Mouse (Mus musculus): ENCODE results near the gene Gba2. TPM values are rescaled to one million over a fixed set of nuclear protein-coding genes. Genes with fewer than 3 reads are reported as not detected.
A peak's percentile ranks its signal among the peaks of the same experiment; 100 is the strongest.

Gene Gba2
- polyA plus RNA-seq, 1 experiment from 2014 or later: 43.7 TPM

GRCm38 (mm10) chr4:43536031-43536430 is 42.6 kb downstream of the Gba2 start:
- ATAC-seq (ENCODE audit: low FRiP score): no peak
- 95% methylated on average over 9 of the region's 9 CpGs for WGBS
- no peak overlapping the region for H3K9ac ChIP-seq
- no peak overlapping the region for H3K27ac ChIP-seq
- no peaks in the 10 kb centered on the region for H3K4me1 ChIP-seq
- no peak overlapping the region for H3K4me2 ChIP-seq
- no peaks in the 10 kb centered on the region for H3K9me3 ChIP-seq
- H3K27me3 ChIP-seq: no peaks in the 10 kb centered on the region
- H3K4me3 ChIP-seq (replicated peaks): no peak overlapping the region
- peaks cover 95% of the 10 kb centered on the region for H3K36me3 ChIP-seq (replicated peaks)

DNA sequence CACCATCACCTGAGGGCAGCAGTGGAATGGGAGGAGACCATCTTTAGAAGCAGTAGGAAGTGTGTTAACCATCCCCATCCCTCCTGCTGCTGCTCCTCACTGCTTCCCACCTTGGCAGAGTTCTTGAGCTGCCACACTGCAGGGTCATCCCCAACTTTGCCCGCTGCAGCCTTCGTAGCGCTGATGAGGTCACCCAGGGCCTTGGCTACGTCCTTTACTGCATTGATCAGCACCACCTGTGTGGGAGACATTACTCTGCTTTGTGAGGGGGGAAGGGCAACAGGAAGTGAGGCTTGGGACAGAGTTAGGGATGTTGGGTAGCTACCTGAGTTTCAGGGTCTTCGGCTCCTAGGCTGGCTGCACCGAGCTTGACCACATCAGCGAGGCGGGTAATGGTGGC is 43.0 kb downstream of the Gba2 start:
- peaks cover 98% of the 10 kb centered on the region for H3K36me3 ChIP-seq (replicated peaks)

DNA sequence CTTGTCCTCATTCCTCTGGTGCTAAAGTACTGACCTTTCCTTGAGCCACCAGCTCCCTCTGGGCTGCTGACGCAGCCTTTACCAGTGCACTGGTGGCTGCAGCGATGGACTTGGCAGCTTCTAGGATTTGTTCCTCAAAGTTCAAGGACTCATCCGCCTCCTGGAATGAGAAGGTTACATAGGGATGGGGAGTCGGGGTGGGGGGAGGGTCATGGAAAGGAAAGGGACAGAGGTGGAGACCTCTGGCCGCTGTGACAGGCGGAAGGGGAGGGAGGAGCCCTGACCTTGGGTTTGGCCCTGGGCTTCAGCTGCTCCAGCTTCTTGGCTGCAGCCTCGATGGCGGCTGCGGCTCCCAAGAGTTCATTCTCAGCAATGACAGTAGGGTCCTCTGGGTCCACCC is 45.4 kb downstream of the Gba2 start:
- ATAC-seq (ENCODE audit: low FRiP score): no peak
- Histone ChIP-seq H3K27me3 (no peaks in the 10 kb centered on the region), H3K4me1 (no peaks in the 10 kb centered on the region), H3K4me3 (replicated peaks) (no peak overlapping the region), H3K9ac (no peak overlapping the region), H3K27ac (no peak overlapping the region), H3K36me3 (replicated peaks) (peaks cover 74% of the 10 kb centered on the region), H3K9me3 (no peaks in the 10 kb centered on the region), H3K4me2 (no peak overlapping the region)
- WGBS: 88% methylated on average over 9 of the region's 9 CpGs

More for the DNA sequence above, 43.0 kb downstream of the Gba2 start:
- 98% methylated on average over 8 of the region's 8 CpGs for WGBS
- no peak for ATAC-seq (ENCODE audit: low FRiP score)
- Histone ChIP-seq H3K4me1 (no peaks in the 10 kb centered on the region), H3K4me2 (no peak overlapping the region), H3K9me3 (no peaks in the 10 kb centered on the region), H3K4me3 (replicated peaks) (no peak overlapping the region), H3K27me3 (no peaks in the 10 kb centered on the region), H3K27ac (no peak overlapping the region), H3K9ac (no peak overlapping the region)

GRCm38 (mm10) chr4:43530581-43530980 is 48.1 kb downstream of the Gba2 start:
- H3K36me3 ChIP-seq (replicated peaks): peaks cover 49% of the 10 kb centered on the region
- no peaks in the 10 kb centered on the region for H3K9me3 ChIP-seq
- no peak for ATAC-seq (ENCODE audit: low FRiP score)
- peaks cover 8% of the 10 kb centered on the region for H3K27me3 ChIP-seq
- WGBS: 24% methylated on average over 7 of the region's 7 CpGs
- no peak overlapping the region for H3K27ac ChIP-seq
- no peak overlapping the region for H3K4me3 ChIP-seq (replicated peaks)
- no peak overlapping the region for H3K4me2 ChIP-seq
- no peak overlapping the region for H3K9ac ChIP-seq
- H3K4me1 ChIP-seq: no peaks in the 10 kb centered on the region

DNA sequence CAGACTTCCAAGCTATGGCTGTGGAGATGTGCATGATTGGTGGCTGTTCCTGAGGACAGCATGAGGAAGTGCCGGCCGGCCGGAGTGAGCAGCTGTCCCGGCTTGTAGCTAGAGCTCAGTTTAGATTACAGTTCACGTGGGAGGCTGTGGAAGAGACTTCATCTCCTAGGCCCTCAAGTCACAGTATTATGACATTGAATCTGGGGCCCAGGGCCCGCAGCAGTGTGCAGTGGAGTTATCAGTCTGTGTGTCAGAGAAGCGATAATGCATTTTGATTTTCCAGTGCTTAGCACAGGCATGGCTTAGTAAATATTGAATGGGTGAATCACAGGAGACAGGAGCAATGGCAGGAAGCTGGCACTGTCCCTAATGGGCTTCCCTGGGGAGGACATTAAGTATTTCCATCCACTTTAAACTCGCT is 48.6 kb downstream of the Gba2 start:
- H3K4me1 ChIP-seq: no peaks in the 10 kb centered on the region
- H3K9ac ChIP-seq: no peak overlapping the region
- H3K4me3 ChIP-seq (replicated peaks): no peak overlapping the region
- H3K4me2 ChIP-seq: no peak overlapping the region
- ATAC-seq (ENCODE audit: low FRiP score): no peak
- peaks cover 44% of the 10 kb centered on the region for H3K36me3 ChIP-seq (replicated peaks)
- H3K9me3 ChIP-seq: no peaks in the 10 kb centered on the region
- H3K27me3 ChIP-seq: peaks cover 13% of the 10 kb centered on the region
- H3K27ac ChIP-seq: no peak overlapping the region
- 78% methylated on average over 8 of the region's 8 CpGs for WGBS

- peaks cover 29% of the 10 kb centered on the region for H3K27me3 ChIP-seq
- ATAC-seq (ENCODE audit: low FRiP score): no peak
- H3K9ac ChIP-seq: no peak overlapping the region
- 78% methylated on average over 9 of the region's 9 CpGs for WGBS
- H3K4me3 ChIP-seq (replicated peaks): no peak overlapping the region
- H3K36me3 ChIP-seq (replicated peaks): peaks cover 28% of the 10 kb centered on the region
- H3K4me2 ChIP-seq: no peak overlapping the region
- H3K9me3 ChIP-seq: no peaks in the 10 kb centered on the region
- H3K4me1 ChIP-seq: peaks cover 12% of the 10 kb centered on the region
- no peak overlapping the region for H3K27ac ChIP-seq
Measured at GRCm38 (mm10) chr4:43528487-43528886, 50.2 kb downstream of the Gba2 start.

- Histone ChIP-seq H3K4me3 (replicated peaks) (no peak overlapping the region), H3K4me2 (no peak overlapping the region), H3K4me1 (peaks cover 18% of the 10 kb centered on the region), H3K9me3 (no peaks in the 10 kb centered on the region), H3K27ac (no peak overlapping the region), H3K27me3 (peaks cover 35% of the 10 kb centered on the region), H3K36me3 (replicated peaks) (peaks cover 22% of the 10 kb centered on the region), H3K9ac (no peak overlapping the region)
- 68% methylated on average over 5 of the region's 5 CpGs for WGBS
- ATAC-seq (ENCODE audit: low FRiP score): no peak
Measured at GRCm38 (mm10) chr4:43527880-43528279, 50.8 kb downstream of the Gba2 start.

GRCm38 (mm10) chr4:43519956-43520355 is 58.7 kb downstream of the Gba2 start:
- peak overlapping the region; percentile 35 for H3K4me2 ChIP-seq
- 0 out of 2 replicates have a peak overlapping the region, but pooled peaks have one; percentile 4 for H3K4me3 ChIP-seq (replicated peaks)
- H3K9me3 ChIP-seq: no peaks in the 10 kb centered on the region
- H3K36me3 ChIP-seq (replicated peaks): no peaks in the 10 kb centered on the region
- H3K27ac ChIP-seq: no peak overlapping the region
- ATAC-seq (ENCODE audit: low FRiP score): peak; percentile 64
- WGBS: 13% methylated on average over 6 of the region's 6 CpGs
- H3K4me1 ChIP-seq: peaks cover 42% of the 10 kb centered on the region
- H3K27me3 ChIP-seq: peaks cover 61% of the 10 kb centered on the region
- no peak overlapping the region for H3K9ac ChIP-seq

GRCm38 (mm10) chr4:43519551-43519950 is 59.1 kb downstream of the Gba2 start:
- H3K4me1 ChIP-seq: peaks cover 41% of the 10 kb centered on the region
- 0 out of 2 replicates have a peak overlapping the region, but pooled peaks have one; percentile 4 for H3K4me3 ChIP-seq (replicated peaks)
- ATAC-seq (ENCODE audit: low FRiP score): no peak
- H3K36me3 ChIP-seq (replicated peaks): no peaks in the 10 kb centered on the region
- H3K9ac ChIP-seq: no peak overlapping the region
- WGBS: 13% methylated on average over 10 of the region's 10 CpGs
- H3K9me3 ChIP-seq: no peaks in the 10 kb centered on the region
- peak overlapping the region; percentile 35 for H3K4me2 ChIP-seq
- H3K27ac ChIP-seq: no peak overlapping the region
- H3K27me3 ChIP-seq: peaks cover 61% of the 10 kb centered on the region

Other genes with a start within 250 kb of the Gba2 start
- 37.6 and 44.9 TPM in 2 replicates for gene Rusc2, start 196.9 kb downstream of the Gba2 start, polyA plus RNA-seq (2016; fragmentation: Nextera tagmentation; extraction: Ambion mirVana)
- gene Fam166b, start 149.7 kb downstream of the Gba2 start, polyA plus RNA-seq (2016; fragmentation: Nextera tagmentation; extraction: Ambion mirVana): 0.23 TPM in 1 of 2 replicates, not detected in the other
- gene Tesk1, start 136.9 kb downstream of the Gba2 start, polyA plus RNA-seq (2016; fragmentation: Nextera tagmentation; extraction: Ambion mirVana): 10.5 and 12.6 TPM in 2 replicates
- gene Cd72, start 124.2 kb downstream of the Gba2 start, polyA plus RNA-seq (2016; fragmentation: Nextera tagmentation; extraction: Ambion mirVana): 2.9 and 3.8 TPM in 2 replicates
- gene Sit1, start 95.1 kb downstream of the Gba2 start, polyA plus RNA-seq (2016; fragmentation: Nextera tagmentation; extraction: Ambion mirVana): not detected in 2 replicates
- gene Ccdc107, start 86.0 kb downstream of the Gba2 start, polyA plus RNA-seq (2016; fragmentation: Nextera tagmentation; extraction: Ambion mirVana): 44.7 and 45.8 TPM in 2 replicates
- 45.8 and 50.3 TPM in 2 replicates for gene Arhgef39, start 79.2 kb downstream of the Gba2 start, polyA plus RNA-seq (2016; fragmentation: Nextera tagmentation; extraction: Ambion mirVana)
- gene Car9, start 71.9 kb downstream of the Gba2 start, polyA plus RNA-seq (2016; fragmentation: Nextera tagmentation; extraction: Ambion mirVana): 0.27 and 0.50 TPM in 2 replicates
- 36.5 and 40.2 TPM in 2 replicates for gene Tpm2, start 55.1 kb downstream of the Gba2 start, polyA plus RNA-seq (2016; fragmentation: Nextera tagmentation; extraction: Ambion mirVana)
- 45.3 and 46.2 TPM in 2 replicates for gene Creb3, start 16.5 kb downstream of the Gba2 start, polyA plus RNA-seq (2016; fragmentation: Nextera tagmentation; extraction: Ambion mirVana)
- 54.5 and 55.9 TPM in 2 replicates for gene Tln1, start 16.2 kb downstream of the Gba2 start, polyA plus RNA-seq (2016; fragmentation: Nextera tagmentation; extraction: Ambion mirVana)
- gene Rgp1, start 158 bp downstream of the Gba2 start, polyA plus RNA-seq (2016; fragmentation: Nextera tagmentation; extraction: Ambion mirVana): 29.9 and 30.9 TPM in 2 replicates
- 0.89 and 3.5 TPM in 2 replicates for gene Msmp, start 5.6 kb upstream of the Gba2 start, polyA plus RNA-seq (2016; fragmentation: Nextera tagmentation; extraction: Ambion mirVana)
- gene Npr2, start 53.1 kb upstream of the Gba2 start, polyA plus RNA-seq (2016; fragmentation: Nextera tagmentation; extraction: Ambion mirVana): 11.6 and 14.9 TPM in 2 replicates
- 4.3 and 4.6 TPM in 2 replicates for gene Spag8, start 74.7 kb upstream of the Gba2 start, polyA plus RNA-seq (2016; fragmentation: Nextera tagmentation; extraction: Ambion mirVana)
- 69.5 and 71.2 TPM in 2 replicates for gene Hint2, start 77.6 kb upstream of the Gba2 start, polyA plus RNA-seq (2016; fragmentation: Nextera tagmentation; extraction: Ambion mirVana)
- gene Tmem8b, start 90.1 kb upstream of the Gba2 start, polyA plus RNA-seq (2016; fragmentation: Nextera tagmentation; extraction: Ambion mirVana): 12.8 and 13.1 TPM in 2 replicates
- 2.8 and 3.3 TPM in 2 replicates for gene Fam221b, start 90.3 kb upstream of the Gba2 start, polyA plus RNA-seq (2016; fragmentation: Nextera tagmentation; extraction: Ambion mirVana)
- not detected in 2 replicates for gene Olfr70, start 121.9 kb upstream of the Gba2 start, polyA plus RNA-seq (2016; fragmentation: Nextera tagmentation; extraction: Ambion mirVana)
- 0.09 TPM in 1 of 2 replicates, not detected in the other for gene Olfr71, start 131.4 kb upstream of the Gba2 start, polyA plus RNA-seq (2016; fragmentation: Nextera tagmentation; extraction: Ambion mirVana)
- 0.13 TPM in 1 of 2 replicates, not detected in the other for gene Hrct1, start 148.3 kb upstream of the Gba2 start, polyA plus RNA-seq (2016; fragmentation: Nextera tagmentation; extraction: Ambion mirVana)
- gene Spaar, start 151.2 kb upstream of the Gba2 start, polyA plus RNA-seq (2016; fragmentation: Nextera tagmentation; extraction: Ambion mirVana): not detected in 2 replicates
- not detected in 2 replicates for gene Olfr159, start 192.1 kb upstream of the Gba2 start, polyA plus RNA-seq (2016; fragmentation: Nextera tagmentation; extraction: Ambion mirVana)
- gene Olfr156, start 245.0 kb upstream of the Gba2 start, polyA plus RNA-seq (2016; fragmentation: Nextera tagmentation; extraction: Ambion mirVana): not detected in 2 replicates

All from forebrain, embryonic 12.5 days (tissue).